Mouse (Mus musculus) lung, adult 18-20 months (tissue): ENCODE measurements around the gene Nuak2.

Source experiments
- DNase-seq, 2 experiments: peaks; one replicate each; pipeline ENCODE4 v3.0.0; 2022; ENCODE audit warnings: mixed read lengths in 2 of 2

Nuak2 gene

GRCm38 (mm10) chr1:132381929-132382328 lies 66.0 kb downstream of the Nuak2 start:
- DNase-seq = no peak
